Mouse (Mus musculus) T-helper 2 cell (primary cell): ENCODE measurements around the gene Gab1.

ENCODE experiments used
- in situ Hi-C: fragments of 300-600 bp; cut with MboI, MseI; formaldehyde crosslinking; loops from one replicate; pipeline ENCODE4 v1.15.1; 2025; ENCODE audit warnings: high pct_unique_total_duplicates

The Gab1 gene

DNA sequence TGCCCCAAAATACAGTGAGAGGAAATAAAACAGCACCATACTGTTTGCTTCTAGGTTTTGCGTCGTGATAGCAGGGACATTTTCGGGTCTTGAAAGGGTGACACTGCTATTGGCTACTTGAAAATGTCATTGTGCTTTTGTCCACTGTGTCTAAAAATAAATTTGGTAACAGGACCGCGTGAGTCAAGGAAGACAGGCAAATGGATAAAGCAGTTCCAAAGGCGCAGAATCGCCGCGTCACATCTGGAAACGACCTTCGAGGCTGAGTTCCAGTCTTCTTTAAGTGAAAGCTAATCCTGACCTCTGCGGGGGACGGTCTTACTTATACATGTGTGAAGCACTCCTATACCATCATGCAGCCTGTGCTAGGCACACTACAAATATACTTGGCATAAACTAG lies 35.0 kb downstream of the Gab1 start:
- in situ Hi-C loops = no loop called here

GRCm38 (mm10) chr8:80843744-80844434 lies 36.4 kb downstream of the Gab1 start:
- in situ Hi-C loops = no loop called here

DNA sequence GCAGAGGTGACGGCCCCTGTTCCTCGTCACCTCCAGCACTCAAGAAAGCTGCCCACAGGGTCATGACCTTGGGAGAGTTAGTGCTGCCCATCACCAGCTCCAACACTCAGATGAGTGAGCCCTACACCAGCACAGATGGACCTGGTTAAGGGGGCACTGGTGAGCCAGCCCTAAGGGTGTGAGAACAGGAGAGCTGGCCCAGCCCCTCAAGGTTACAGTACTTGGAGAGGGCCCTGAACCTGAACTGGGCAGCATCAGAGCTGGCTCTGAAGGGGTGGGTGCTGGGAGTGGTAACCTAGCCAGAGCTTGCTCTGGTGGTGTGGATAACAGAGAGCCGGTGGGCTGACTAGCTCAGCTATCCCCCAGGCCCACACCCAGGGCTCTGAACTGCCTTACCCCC lies 37.8 kb downstream of the Gab1 start:
- in situ Hi-C loops = no loop called here

- in situ Hi-C loops = no loop called here
Observed at GRCm38 (mm10) chr8:80840090-80840489, 40.2 kb downstream of the Gab1 start.

DNA sequence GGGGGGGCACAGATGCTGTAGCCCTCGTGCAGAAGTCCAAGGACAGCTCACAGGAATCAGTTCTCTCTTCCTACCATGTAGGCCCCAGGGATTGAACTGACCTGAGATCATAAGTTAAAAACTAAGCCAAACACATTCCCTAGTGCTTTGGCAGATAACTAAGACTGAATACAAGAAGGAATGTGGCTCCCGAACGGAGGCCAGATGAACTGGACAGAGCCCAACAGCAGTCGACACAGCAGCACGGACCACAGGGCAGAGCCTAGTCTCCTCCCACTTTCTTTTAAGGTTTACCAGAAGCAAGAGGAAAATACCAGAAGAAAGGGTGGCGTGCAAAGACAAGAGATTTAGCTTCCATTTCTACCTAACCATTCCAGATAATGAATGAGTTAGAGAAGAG lies 42.1 kb downstream of the Gab1 start:
- in situ Hi-C loops = no loop called here

DNA sequence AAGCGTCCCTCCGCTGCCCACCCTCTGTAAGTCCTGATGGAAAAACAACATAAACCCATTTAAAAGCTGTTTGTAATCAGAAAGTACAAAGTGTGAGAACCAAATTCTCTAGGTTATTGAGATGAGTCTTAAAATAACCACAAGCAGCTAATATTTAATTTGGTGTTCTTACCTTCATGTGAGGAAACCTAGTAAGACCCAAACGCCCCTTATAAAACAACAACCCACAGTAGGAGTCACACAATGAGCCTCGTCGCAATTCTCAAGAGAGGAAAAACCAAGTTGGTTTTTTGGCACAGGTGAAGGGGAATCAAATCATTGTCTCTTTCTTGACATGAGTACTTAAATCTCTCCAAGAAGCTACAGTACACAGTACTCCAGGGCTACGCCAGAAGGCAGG lies 44.9 kb downstream of the Gab1 start:
- in situ Hi-C loops = no loop called here

DNA sequence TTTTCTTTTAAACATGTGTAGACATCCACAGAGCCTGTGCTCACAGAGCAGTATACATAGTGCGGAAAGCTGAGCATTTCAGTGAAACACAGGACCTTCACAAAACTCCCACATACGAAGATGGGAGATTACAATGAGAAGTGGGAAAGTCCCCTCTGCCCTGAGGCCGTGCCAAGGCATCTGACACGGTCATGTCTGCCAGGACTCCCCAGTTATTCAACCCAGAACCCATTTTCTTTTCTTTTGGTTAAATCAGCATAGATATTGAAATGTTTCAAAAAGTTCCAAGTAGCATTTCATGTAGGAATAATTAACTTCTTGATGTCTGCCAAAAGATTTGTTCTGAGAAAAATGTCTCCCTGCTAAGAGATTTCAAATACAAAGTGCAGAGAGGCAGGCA lies 45.9 kb downstream of the Gab1 start:
- in situ Hi-C loops = no loop called here

DNA sequence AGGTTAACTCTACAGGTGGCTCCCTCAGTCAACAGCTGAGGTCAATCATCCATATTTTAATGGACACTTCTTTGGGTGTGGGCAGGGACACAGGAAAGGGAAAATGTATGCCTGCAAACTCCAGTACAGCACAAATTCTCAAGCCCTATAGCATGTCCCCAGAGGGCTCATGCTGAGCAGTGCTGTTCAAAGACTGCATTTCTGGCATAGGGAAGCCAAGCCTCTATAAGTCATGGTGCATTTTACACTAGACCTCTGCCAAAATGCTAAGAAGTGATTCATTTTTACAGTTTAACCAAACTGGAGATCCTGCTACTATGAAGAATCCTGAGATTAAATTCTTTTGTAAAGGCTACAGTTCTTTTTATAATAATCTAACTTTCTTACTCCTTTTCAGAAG lies 47.8 kb downstream of the Gab1 start:
- in situ Hi-C loops = no loop called here

- in situ Hi-C loops = no loop called here
Observed at GRCm38 (mm10) chr8:80831876-80832524, 48.3 kb downstream of the Gab1 start.

DNA sequence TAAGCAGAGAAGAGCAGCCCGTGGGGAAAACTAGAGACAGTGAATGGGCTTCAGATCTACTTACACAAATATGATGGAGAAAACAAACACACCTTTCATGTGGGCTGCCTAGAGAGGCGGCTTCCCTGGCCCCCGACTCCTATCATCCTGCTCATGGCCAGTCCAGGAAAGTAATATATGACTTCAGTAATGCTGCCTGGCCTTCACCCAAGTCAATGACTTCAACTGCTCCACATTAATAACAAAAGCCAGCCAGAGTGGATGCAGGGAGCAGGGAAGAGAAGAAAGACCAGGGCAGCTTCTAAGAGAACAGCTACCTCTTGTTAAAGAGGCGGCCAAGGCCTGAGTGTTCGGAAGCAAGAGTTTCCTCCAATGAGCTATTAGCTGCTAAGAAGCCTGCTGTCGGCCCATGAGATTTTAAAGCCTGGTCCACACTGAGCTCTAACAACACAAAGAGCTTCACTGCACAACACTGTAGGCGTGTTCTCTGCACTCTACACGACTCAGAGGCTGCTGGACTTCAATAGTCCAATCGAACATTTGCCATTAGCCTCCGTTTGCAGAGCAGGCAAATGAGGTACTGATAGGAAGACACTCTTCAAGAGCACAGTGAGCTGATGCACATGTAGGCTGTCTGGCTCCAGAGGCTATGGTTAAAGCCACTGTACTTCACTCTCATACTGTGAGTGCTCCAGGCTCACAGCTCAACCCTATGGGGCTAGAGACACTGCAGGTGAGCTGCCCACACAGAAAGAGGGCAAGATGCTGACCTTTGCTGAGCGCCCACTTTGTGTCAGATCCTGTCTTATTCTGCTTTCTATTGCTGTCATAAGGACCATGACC lies 49.4 kb downstream of the Gab1 start:
- in situ Hi-C loops = no loop called here

GRCm38 (mm10) chr8:80830141-80830540 lies 50.2 kb downstream of the Gab1 start:
- in situ Hi-C loops = no loop called here

DNA sequence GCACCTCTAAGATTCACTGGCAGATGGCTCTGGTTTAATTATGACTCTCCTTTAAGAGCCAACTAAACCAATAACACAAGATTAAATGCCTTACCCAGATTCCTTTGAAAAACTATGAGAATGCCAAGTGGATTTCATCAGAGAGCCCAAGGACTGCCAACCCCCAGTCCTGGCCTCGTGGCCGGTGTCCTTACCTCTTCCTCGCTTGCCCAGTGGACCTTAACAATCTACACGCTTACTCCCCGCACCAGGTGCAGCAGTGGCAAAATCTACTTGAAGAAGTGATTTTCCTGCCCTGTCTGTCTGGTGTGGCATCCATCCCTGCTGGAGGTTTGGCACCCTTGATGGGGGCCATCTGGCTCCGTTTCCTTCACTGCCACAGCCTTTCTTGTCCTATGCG lies 53.3 kb downstream of the Gab1 start:
- in situ Hi-C loops = no loop called here

DNA sequence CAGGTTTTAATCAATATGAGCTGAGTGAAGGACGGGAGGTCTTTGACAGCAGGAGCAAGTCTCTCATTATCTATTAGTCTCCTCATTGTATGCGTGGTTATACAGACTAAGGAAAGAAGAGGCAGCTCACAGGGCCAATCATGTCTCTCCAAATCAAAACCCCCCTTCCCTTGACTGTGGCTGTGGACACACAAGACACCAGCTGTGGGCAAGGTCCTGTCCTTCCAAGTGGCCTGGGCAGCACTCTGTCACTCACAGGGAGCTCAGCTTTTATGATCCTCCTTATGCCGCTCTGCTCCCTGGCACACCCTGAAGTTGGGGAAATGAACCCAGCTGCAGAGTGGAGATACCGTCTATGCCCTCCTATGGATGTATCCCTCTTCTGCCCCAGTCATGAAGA lies 55.2 kb downstream of the Gab1 start:
- in situ Hi-C loops = no loop called here

- in situ Hi-C loops = no loop called here
Observed at GRCm38 (mm10) chr8:80824426-80824825, 55.9 kb downstream of the Gab1 start.

GRCm38 (mm10) chr8:80823250-80823649 lies 57.1 kb downstream of the Gab1 start:
- in situ Hi-C loops = no loop called here

GRCm38 (mm10) chr8:80821367-80822225 lies 58.7 kb downstream of the Gab1 start:
- in situ Hi-C loops = no loop called here

DNA sequence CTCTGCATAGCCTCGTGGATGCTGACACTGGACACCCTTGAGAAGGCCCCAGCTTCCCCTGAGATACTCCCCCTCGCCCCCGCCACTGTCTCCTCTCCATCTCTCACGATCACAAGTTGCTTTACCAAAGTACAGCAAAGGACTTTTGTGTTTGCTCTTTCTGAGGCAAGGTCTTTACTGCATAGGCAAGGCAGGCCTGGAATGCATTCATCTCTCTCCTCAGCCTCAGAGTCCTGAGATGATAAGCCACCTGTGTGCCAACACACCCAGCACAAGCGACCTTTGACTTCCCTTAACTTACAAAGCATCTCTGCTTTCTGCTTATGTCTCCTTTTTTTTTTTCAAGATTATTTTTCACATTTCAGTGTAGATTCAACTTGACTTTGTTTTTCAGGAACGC lies 61.3 kb downstream of the Gab1 start:
- in situ Hi-C loops = no loop called here

- in situ Hi-C loops = no loop called here
Observed at GRCm38 (mm10) chr8:80817065-80817464, 63.3 kb downstream of the Gab1 start.

DNA sequence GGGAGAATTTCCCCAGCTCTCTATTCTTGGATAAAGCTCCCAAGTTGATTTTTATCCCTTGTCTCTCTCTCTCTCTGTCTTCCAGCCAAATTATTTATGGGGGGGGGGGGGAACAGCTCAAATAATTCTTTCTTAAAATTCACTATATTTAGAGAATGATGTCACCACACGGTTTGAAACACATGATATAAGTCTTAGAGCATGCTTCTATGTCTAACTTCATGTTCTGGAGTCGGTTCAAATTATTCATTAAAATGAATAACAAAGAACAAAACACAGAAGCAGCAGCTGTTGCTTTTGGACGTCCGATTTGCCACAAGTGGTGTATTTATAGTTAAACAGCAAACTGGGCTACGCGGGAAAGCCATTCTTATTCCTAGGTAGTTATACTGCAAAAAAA lies 65.1 kb downstream of the Gab1 start:
- in situ Hi-C loops = no loop called here

DNA sequence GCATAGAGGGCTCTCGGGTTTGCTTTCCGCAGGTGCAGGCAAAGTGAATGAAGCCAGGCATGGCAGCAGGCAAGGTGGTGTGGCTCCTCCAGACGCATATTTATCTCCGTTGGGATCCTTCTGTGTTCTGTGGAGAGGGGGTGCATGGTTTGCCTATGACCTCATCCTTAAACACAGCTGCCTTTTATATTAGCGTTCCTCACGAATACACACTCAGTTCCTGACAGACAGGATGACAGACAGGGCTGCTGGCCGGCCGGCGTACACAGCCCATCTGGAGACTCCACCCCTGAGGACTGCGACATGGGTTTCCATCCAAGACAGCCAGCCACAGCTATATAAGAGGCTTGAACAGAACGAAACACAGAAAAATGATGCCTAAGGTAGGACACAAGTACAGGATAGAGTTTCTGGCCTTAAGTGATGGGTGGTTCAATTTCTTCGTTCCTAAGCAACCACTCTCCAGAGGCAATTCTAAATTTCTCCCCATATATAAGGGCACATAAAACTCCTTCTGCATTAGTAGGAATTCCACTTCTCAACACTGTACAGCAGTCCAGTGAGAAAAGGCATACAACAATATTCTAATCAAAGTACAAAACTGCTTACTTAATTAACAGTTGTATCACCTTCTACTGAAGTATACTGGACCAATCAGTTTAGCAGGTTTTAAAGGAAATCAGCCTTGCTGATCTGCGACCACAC lies 66.1 kb downstream of the Gab1 start:
- in situ Hi-C loops = no loop called here

DNA sequence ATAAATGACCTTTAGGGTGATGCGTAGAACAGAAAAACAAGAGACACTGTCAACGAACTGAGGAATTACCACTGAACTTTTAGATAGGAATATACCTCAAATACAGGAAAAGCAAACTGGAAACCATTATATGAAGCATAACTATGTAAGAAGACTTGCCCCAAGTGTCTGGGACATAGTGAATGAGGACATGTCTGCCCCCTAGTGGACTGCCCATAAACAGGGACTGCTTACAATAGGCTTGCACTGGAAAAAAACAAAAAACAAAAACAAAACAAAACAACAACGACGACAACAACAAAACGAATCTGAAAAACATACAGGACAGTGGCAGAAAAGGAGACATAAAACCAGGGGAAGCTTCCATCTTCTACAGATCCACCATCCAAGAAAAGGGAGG lies 66.9 kb downstream of the Gab1 start:
- in situ Hi-C loops = no loop called here
